Mouse (Mus musculus): ENCODE measurements at regions not wholly inside any gene's neighbourhood (a gene's known extent, or its start where the extent isn't known, plus 50 kb on each side); places are given as distances from the start of the nearest gene placed in this dataset.
"Not testable (repeated sequence)": the region's sequence is repeated elsewhere in the genome, so short reads cannot be mapped to it uniquely, and the experiment has no call there.

DNA sequence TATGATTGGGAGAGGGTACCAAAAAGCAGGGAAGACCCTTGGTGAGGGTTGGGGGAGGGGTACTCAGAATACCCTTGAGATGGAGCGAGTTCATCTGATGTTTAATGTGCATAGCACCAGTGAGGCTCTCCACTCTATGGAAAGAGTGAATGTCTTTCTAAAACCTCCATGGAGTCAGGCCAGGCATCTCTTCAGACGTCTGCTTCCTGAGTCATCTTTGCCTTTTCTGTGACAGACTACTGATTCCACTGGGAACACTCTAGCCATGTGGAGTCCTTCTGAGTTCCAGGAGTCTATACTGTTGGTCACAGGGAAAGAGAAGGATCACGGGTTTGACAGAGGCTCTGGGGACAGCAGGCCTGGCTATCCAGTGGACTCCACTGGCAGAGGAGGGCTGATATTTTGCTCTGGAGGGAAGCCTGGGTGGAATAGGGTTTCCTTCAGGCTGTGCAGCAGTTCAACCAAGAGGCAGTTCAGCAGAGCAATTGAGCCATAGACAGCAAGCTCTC lies 169.9 kb downstream of the Bcl2l11 start:
- no peak for DNase-seq (ENCODE audit: extremely low spot score in 1 of 2, low spot score in 2 of 2)
- intact Hi-C loops (cut with DNase I) = no loop called here

- intact Hi-C loops (cut with DNase I); DNase-seq (ENCODE audit: extremely low spot score in 1 of 2, low spot score in 2 of 2): not testable (repeated sequence)
Measured at GRCm38 (mm10) chr2:128296423-128296822, 170.6 kb downstream of the Bcl2l11 start.

GRCm38 (mm10) chr2:128296897-128297296 lies 171.1 kb downstream of the Bcl2l11 start:
- DNase-seq (ENCODE audit: extremely low spot score in 1 of 2, low spot score in 2 of 2) = no peak
- intact Hi-C loops (cut with DNase I) = no loop called here

DNA sequence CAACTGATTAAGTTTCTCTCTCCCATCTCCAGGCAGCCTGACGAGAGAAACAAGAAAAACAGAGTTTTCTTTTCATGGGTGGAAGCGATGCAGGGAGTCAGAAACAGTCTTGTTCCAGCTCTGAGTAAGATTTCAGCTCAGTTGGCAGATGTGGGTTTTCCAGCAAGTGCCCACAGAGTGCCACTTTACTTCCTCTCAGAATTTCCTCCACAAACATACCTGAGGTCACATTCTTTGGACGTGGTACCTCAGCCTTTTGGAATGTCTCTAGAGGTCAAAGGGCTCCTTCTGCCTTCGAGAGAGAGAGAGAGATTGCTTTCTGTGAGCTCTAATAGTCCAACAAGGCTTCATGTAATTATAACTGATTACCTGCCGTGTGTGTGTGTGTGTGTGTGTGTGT lies 172.0 kb downstream of the Bcl2l11 start:
- DNase-seq (ENCODE audit: extremely low spot score in 1 of 2, low spot score in 2 of 2) = no peak
- intact Hi-C loops (cut with DNase I) = no loop called here

DNA sequence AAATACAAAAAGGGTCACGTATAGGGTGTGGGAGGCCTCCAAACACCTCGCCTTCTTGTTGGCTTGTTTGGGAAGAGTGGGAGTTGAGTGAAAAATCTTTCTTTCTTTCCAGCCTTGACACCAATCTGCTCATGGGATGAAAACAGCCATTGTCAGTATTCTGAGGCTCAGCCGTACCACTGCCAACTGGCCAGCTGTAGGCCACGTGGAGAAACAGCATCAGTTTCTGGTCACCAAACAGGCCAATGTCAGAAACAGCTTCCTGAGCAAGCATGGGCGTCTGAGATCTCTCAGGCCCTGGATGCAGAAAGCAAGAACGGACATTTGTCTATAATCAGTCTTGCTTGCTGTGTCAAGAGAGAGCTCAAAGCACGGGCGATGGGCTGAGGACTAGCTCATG lies 173.2 kb downstream of the Bcl2l11 start:
- no peak for DNase-seq (ENCODE audit: extremely low spot score in 1 of 2, low spot score in 2 of 2)
- intact Hi-C loops (cut with DNase I) = no loop called here

- DNase-seq (ENCODE audit: extremely low spot score in 1 of 2, low spot score in 2 of 2) = no peak
- intact Hi-C loops (cut with DNase I) = no loop called here
Measured at GRCm38 (mm10) chr2:128301709-128302108, 175.9 kb downstream of the Bcl2l11 start.

DNA sequence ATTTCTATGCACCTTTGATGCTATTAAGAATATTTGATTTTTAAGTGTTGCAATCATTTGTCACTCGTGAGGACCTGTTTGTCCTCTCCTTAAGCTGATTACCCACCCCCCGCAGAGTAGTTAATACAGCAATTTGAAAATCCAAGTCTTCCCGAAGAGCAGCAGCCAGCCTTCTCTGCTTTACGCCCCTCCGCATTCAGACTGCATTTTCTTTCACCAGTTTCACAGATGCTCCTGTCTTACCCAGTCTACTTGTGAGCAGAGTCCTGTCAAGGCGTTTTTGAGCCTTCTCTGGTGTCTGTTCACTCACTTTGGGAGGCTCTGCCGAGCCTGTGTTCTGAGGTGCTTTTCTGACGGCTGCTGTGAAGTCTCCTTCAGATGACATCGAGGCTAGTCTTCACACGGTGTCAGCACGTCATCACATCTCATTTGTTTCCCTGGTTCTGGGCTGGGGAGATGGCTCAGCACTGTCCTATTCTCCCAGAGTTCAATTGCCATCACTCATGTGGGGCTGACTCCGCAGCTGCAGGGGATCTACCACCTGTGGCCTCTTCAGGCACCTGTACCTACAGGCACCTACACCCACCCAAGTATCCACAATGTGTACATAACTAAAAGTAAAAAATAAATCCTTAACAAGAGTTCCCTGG lies 178.3 kb downstream of the Bcl2l11 start:
- intact Hi-C loops (cut with DNase I) = no loop called here
- DNase-seq (ENCODE audit: extremely low spot score in 1 of 2, low spot score in 2 of 2) = no peak

DNA sequence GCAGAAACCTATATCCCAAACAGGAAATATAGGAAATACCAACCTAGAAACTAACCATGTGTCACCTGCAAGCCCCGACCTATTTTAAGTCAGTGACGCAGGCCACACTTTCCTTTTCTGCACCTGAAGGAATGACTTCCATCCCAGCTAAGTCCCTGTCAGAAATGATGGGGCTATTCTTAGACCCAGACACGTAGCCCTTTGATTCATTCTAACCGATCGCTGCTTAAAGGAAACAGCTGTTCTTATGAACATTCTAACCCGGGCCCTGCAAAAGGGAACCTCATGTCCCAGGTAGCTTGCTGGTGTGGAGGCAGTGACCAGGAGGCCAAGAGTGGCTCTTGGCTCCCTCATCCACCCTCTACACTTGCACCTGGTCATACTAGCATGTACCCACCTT lies 180.9 kb downstream of the Bcl2l11 start:
- intact Hi-C loops (cut with DNase I) = loop anchor here (5.0 kb wide), 1 partner anchor 86 kb away; no protein-coding TSS in a partner anchor
- DNase-seq (ENCODE audit: extremely low spot score in 1 of 2, low spot score in 2 of 2) = no peak

GRCm38 (mm10) chr2:128309541-128310030 lies 183.7 kb downstream of the Bcl2l11 start:
- no peak for DNase-seq (ENCODE audit: extremely low spot score in 1 of 2, low spot score in 2 of 2)
- intact Hi-C loops (cut with DNase I) = loop anchor here (5.0 kb wide), 1 partner anchor 83 kb away; no protein-coding TSS in a partner anchor

GRCm38 (mm10) chr2:128310081-128310480 lies 184.2 kb downstream of the Bcl2l11 start:
- peak; percentile 78 to 83 for DNase-seq (ENCODE audit: extremely low spot score in 1 of 2, low spot score in 2 of 2)
- intact Hi-C loops (cut with DNase I) = no loop called here

- intact Hi-C loops (cut with DNase I) = no loop called here
- peak; percentile 53 to 83 for DNase-seq (ENCODE audit: extremely low spot score in 1 of 2, low spot score in 2 of 2)
Measured at GRCm38 (mm10) chr2:128312084-128312594, 186.3 kb downstream of the Bcl2l11 start.

GRCm38 (mm10) chr2:128312659-128313581 lies 187.1 kb downstream of the Bcl2l11 start:
- intact Hi-C loops (cut with DNase I) = no loop called here
- no peak for DNase-seq (ENCODE audit: extremely low spot score in 1 of 2, low spot score in 2 of 2)

- intact Hi-C loops (cut with DNase I) = no loop called here
- no peak for DNase-seq (ENCODE audit: extremely low spot score in 1 of 2, low spot score in 2 of 2)
Measured at GRCm38 (mm10) chr2:128313582-128313918, 187.7 kb downstream of the Bcl2l11 start.

- intact Hi-C loops (cut with DNase I) = no loop called here
- DNase-seq (ENCODE audit: extremely low spot score in 1 of 2, low spot score in 2 of 2) = no peak
Measured at GRCm38 (mm10) chr2:128313948-128314347, 188.1 kb downstream of the Bcl2l11 start.

DNA sequence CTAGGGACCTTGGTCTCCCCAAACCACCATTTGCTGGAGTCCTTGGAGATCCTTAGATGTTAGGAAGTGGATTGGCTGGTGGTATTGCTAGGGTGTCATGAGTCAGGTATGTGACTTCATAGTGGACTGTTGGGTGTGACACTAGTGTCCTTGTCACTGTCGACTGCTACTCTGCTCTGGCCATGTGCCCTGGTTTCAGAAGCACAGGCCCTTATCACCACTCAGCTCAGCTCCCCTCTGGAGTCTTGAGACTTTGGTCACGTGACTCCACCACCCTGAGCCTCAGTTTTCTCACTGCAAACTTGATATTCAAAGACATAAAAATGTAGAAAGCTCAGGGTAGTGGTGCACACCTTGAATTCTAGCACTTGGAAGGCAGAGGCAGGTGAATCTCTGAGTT lies 190.7 kb downstream of the Bcl2l11 start:
- intact Hi-C loops (cut with DNase I) = no loop called here
- DNase-seq (ENCODE audit: extremely low spot score in 1 of 2, low spot score in 2 of 2) = no peak

DNA sequence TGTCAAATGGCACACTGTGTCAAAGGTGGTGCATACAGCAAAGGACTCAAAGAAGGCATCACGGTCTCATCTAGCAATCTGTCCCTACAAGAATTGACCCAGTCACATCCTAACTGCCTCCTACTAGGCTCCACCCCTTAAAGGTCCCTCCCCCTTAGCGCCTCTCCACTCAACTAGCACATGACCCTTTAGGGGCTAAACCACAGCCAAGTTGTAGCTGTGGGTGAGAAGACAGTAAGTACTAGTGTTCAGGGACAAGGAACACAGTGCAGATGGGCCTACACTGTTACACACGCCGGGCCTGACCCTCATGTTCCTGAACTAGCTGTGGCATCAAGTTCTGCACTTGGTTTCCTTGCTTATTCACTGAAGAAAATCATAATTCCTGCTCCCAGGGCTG lies 192.4 kb downstream of the Bcl2l11 start:
- no peak for DNase-seq (ENCODE audit: extremely low spot score in 1 of 2, low spot score in 2 of 2)
- intact Hi-C loops (cut with DNase I) = no loop called here

DNA sequence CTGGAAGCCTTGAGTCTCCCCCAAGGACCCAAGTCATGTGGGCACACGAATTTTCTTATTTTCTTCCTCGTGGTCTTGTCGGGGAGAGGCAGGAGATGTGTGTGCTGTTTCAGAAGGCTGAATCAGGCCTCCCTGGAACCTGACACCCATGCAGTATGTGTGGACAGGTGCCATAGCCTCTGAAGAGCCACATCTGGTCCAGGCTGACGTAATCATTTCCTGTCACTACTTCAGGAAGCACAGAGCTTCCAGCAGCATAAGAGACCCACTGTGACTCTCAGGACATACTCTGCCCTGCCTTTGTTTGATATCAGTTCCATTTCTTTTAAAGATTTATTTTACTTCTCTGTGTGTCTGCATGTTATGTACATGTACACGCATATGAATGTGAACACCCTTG lies 193.1 kb downstream of the Bcl2l11 start:
- no peak for DNase-seq (ENCODE audit: extremely low spot score in 1 of 2, low spot score in 2 of 2)
- intact Hi-C loops (cut with DNase I) = no loop called here

- intact Hi-C loops (cut with DNase I) = no loop called here
- DNase-seq (ENCODE audit: extremely low spot score in 1 of 2, low spot score in 2 of 2) = no peak
Measured at GRCm38 (mm10) chr2:128321475-128321874, 195.6 kb downstream of the Bcl2l11 start.

DNA sequence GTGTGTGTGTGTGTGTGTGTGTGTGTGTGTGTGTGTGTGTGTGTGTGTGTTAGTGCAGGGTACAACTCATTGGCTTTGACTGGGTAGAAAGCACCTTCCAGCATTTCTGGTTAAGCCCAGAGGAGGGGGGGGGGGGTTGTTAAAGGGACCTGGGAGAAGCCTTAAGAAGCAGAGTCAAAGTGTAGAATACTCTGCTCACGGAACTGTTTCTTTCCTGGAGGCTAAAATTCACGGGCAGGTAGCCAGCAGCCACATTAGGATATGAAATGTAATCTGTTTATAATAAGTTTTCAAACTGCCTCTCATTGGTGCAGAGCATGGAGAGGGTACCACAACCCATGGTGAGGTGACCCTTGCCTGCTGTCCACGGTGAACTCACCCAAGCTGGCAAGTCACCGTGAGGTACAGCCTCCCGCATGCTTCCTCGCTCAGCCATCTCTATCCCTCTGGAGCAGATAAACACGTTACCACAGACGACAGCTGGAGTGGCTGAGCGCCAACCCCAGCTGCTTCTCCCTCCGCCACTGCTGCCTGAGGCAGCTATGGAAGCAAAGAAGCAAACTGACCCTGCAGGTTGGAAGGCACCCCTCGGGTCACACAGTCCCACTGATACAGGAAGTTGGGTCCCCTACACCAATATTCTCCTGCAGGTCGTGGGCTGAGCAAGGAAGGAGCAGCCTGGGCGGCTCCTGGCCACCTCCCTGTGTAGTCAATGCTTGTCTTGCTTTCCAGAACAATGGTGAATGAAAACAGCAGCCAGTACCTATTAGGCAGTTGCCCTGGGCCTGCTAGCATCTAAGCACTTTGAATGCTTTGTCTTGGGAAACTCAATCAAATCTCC lies 198.6 kb downstream of the Bcl2l11 start:
- peak in 1 of 2 experiments; percentile 77 for DNase-seq (ENCODE audit: extremely low spot score in 1 of 2, low spot score in 2 of 2)

More for the DNA sequence above, 198.6 kb downstream of the Bcl2l11 start:
- intact Hi-C loops (cut with DNase I) = no loop called here
